In genomic region chr4:94601395-94601794, GRCm38 (mm10) we compare ENCODE assay signal across 8 mouse cellular contexts. TPM values are rescaled to one million over a fixed set of nuclear protein-coding genes. Genes with fewer than 3 reads are reported as not detected.
DNase-seq lines count a peak whose midpoint lies in the region; ATAC-seq and TF ChIP-seq lines count a peak whose summit lies in the region.

No protein-coding gene starts in this region.

- no peak for TF ChIP-seq POLR2A in CH12.LX (IDR thresholded peaks at IDR 0.05; ENCODE audit: low read depth, low read length)
- TF ChIP-seq POLR2A in embryonic fibroblast, embryonic 13.5 days (IDR thresholded peaks at IDR 0.05; ENCODE audit: low read depth, low read length), result no peak

- H3K27me3 ChIP-seq in heart, embryonic 13.5 days (replicated peaks), result no peaks in the 10 kb centered on the region
- H3K27me3 ChIP-seq in CH12.LX (replicated peaks), result no peaks in the 10 kb centered on the region
- no peaks in the 10 kb centered on the region for H3K27me3 ChIP-seq in liver, embryonic 13.5 days

- H3K36me3 ChIP-seq in heart, embryonic 13.5 days, result no peaks in the 10 kb centered on the region
- peaks cover 0 to 7% of the 10 kb centered on the region in 2 experiments for H3K36me3 ChIP-seq in CH12.LX (replicated peaks in 1 of 2; ENCODE audit: control insufficient read depth in 1 of 2, insufficient read depth in 1 of 2, low read length in 1 of 2)
- H3K36me3 ChIP-seq in liver, embryonic 13.5 days, result no peaks in the 10 kb centered on the region

- peak overlapping the region; percentile 100; the same call in 1 of the 2 replicates for H3K4me3 ChIP-seq in heart, embryonic 13.5 days
- peak overlapping the region in 2 of 3 experiments; percentile 33 to 44 for H3K4me3 ChIP-seq in CH12.LX (replicated peaks in 1 of 3; ENCODE audit: low read depth in 2 of 3, low read length in 2 of 3, poor library complexity in 1 of 3)
- peak overlapping the region; percentile 44 for H3K4me3 ChIP-seq in embryonic fibroblast, embryonic 13.5 days (ENCODE audit: insufficient read depth, low read length)
- H3K4me3 ChIP-seq in liver, embryonic 13.5 days (replicated peaks), result peak overlapping the region; percentile 99

- no peak overlapping the region for H3K27ac ChIP-seq in heart, embryonic 13.5 days (replicated peaks)
- no peak overlapping the region for H3K27ac ChIP-seq in CH12.LX (ENCODE audit: insufficient read depth, low read depth)
- H3K27ac ChIP-seq in embryonic fibroblast, embryonic 13.5 days (ENCODE audit: insufficient read depth, low read length), result no peak overlapping the region
- H3K27ac ChIP-seq in liver, embryonic 13.5 days, result no peak overlapping the region

- TF ChIP-seq EP300 in CH12.LX (IDR thresholded peaks at IDR 0.05; ENCODE audit: low read length), result no peak

- TF ChIP-seq RAD21 in CH12.LX (IDR thresholded peaks at IDR 0.05; ENCODE audit: low read depth, low read length), result no peak

- H3K4me1 ChIP-seq in heart, embryonic 13.5 days, result peaks cover 25% of the 10 kb centered on the region
- H3K4me1 ChIP-seq in CH12.LX (ENCODE audit: control insufficient read depth in 1 of 2, insufficient read depth in 2 of 2), result peaks cover 3 to 26% of the 10 kb centered on the region in 2 experiments; a peak in 3 of 4 replicates
- no peaks in the 10 kb centered on the region for H3K4me1 ChIP-seq in embryonic fibroblast, embryonic 13.5 days (ENCODE audit: control insufficient read depth, insufficient read depth, low read length)
- peaks cover 32% of the 10 kb centered on the region for H3K4me1 ChIP-seq in liver, embryonic 13.5 days (replicated peaks)

- 83% methylated on average over 4 of the region's 4 CpGs for WGBS in heart, embryonic 13.5 days
- 75% methylated on average over 4 of the region's 4 CpGs for WGBS in liver, embryonic 13.5 days (ENCODE audit: insufficient replicate concordance)

- peak overlapping the region; percentile 80 for H3K4me2 ChIP-seq in heart, embryonic 13.5 days
- peak overlapping the region; percentile 84 for H3K4me2 ChIP-seq in CH12.LX (ENCODE audit: insufficient read depth, low read depth, poor library complexity, severe bottlenecking)
- H3K4me2 ChIP-seq in liver, embryonic 13.5 days, result peak overlapping the region; percentile 85

- H3K9ac ChIP-seq in heart, embryonic 13.5 days, result no peak overlapping the region
- 0 out of 2 replicates have a peak overlapping the region, but pooled peaks have one; percentile 85 for H3K9ac ChIP-seq in CH12.LX (ENCODE audit: insufficient read depth, low read depth)
- 0 out of 2 replicates have a peak overlapping the region, but pooled peaks have one; percentile 93 for H3K9ac ChIP-seq in liver, embryonic 13.5 days

- in situ Hi-C loops in CH12.LX (cut with MboI; ENCODE audit: low pct_ligation_motif_present, low pct_unique_long_range_greater_than_20kb, low sequenced_read_pairs), result no loop called here

- ATAC-seq in heart, embryonic 13.5 days (ENCODE audit: extremely low read depth, insufficient number of reproducible peaks, low FRiP score, low TSS enrichment), result no peak
- no peak for ATAC-seq in liver, embryonic 13.5 days (ENCODE audit: low read depth)
- ATAC-seq in megakaryocyte progenitor cell, adult 5-6 weeks (replicated peaks; ENCODE audit: poor library complexity), result no peak
- ATAC-seq in granulocyte monocyte progenitor cell, adult 5-6 weeks (replicated peaks; ENCODE audit: poor library complexity, severe bottlenecking), result no peak

- dilution Hi-C loops in CH12.LX (cut with MboI; ENCODE audit: extremely low pct_ligation_motif_present, extremely low pct_unique_long_range_greater_than_20kb, low sequenced_read_pairs), result no loop called here

- H3K9me3 ChIP-seq in heart, embryonic 13.5 days, result no peaks in the 10 kb centered on the region
- H3K9me3 ChIP-seq in CH12.LX (replicated peaks; ENCODE audit: low read length), result no peaks in the 10 kb centered on the region
- H3K9me3 ChIP-seq in liver, embryonic 13.5 days (replicated peaks), result no peaks in the 10 kb centered on the region

- TF ChIP-seq CTCF in CH12.LX (conservative IDR thresholded peaks at IDR 0.05 in 1 of 2, IDR thresholded peaks at IDR 0.05 in 1 of 2; ENCODE audit: low read depth in 2 of 2, low read length in 2 of 2), result peak in 1 of 2 experiments; percentile 54; a peak in 2 of 4 replicates
- no peak for TF ChIP-seq CTCF in embryonic fibroblast, embryonic 13.5 days (IDR thresholded peaks at IDR 0.05; ENCODE audit: borderline replicate concordance, insufficient read depth, low read length)

- H3K79me2 ChIP-seq in CH12.LX (replicated peaks; ENCODE audit: control insufficient read depth, extremely low read depth, insufficient read depth, poor library complexity, severe bottlenecking), result peaks cover 41% of the 10 kb centered on the region

- DNase-seq in heart, postnatal 4 days, result no peak
- DNase-seq in CH12.LX (ENCODE audit: extremely low read depth), result peak; percentile 22
- DNase-seq in liver, embryonic 13.5 days, result no peak
- no peak for DNase-seq in right cerebral cortex, adult 18-20 months

RNA-seq across cellular contexts. Expression of gene Plaa, which starts 1.6 kb away (rescaled TPM):
- polyA plus RNA-seq in heart, embryonic 13.5 days (2015; fragmentation: Nextera tagmentation; extraction: Ambion mirVana), result 47.4 and 52.6 TPM in 2 replicates
- total RNA-seq in heart, postnatal 4 days (2021), result 10 to 100 TPM; 49.9 to 52.3 TPM
- 61.0 and 68.5 TPM in 2 replicates for total RNA-seq in CH12.LX (2012; rRNA removed)
- total RNA-seq in CH12.LX (2014; rRNA removed), result 134 and 152 TPM in 2 replicates
- polyA plus RNA-seq in CH12.LX (2012; ENCODE audit: insufficient read length, low read depth), result 132 and 136 TPM in 2 replicates
- 115 and 153 TPM in 2 replicates for polyA plus RNA-seq in embryonic fibroblast, embryonic 13.5 days (2011; ENCODE audit: insufficient read length, low read depth, missing spikeins)
- 41.7 and 47.8 TPM in 2 replicates for polyA plus RNA-seq in liver, embryonic 13.5 days (2015; fragmentation: Nextera tagmentation; extraction: Ambion mirVana)
- total RNA-seq in megakaryocyte progenitor cell, adult 5-6 weeks (2015), result 75.1 and 82.3 TPM in 2 replicates
- total RNA-seq in megakaryocyte progenitor cell, adult 5-6 weeks (2017), result 102 and 109 TPM in 2 replicates
- total RNA-seq in granulocyte monocyte progenitor cell, adult 5-6 weeks (2014; fragmentation: Nextera tagmentation), result 47.7 and 56.4 TPM in 2 replicates
- 99.2 and 119 TPM in 2 replicates for total RNA-seq in granulocyte monocyte progenitor cell, adult 5-6 weeks (2017)

RNA-seq across cellular contexts. Expression of gene Ift74, which starts 12.9 kb away (rescaled TPM):
- 12.7 and 14.7 TPM in 2 replicates for polyA plus RNA-seq in heart, embryonic 13.5 days (2015; fragmentation: Nextera tagmentation; extraction: Ambion mirVana)
- total RNA-seq in heart, postnatal 4 days (2021), result 10 to 100 TPM in 1 of 2 experiments, 1 to 10 TPM in 1; 9.7 to 10.6 TPM
- 5.9 and 7.8 TPM in 2 replicates for total RNA-seq in CH12.LX (2012; rRNA removed)
- 15.0 and 16.7 TPM in 2 replicates for total RNA-seq in CH12.LX (2014; rRNA removed)
- polyA plus RNA-seq in CH12.LX (2012; ENCODE audit: insufficient read length, low read depth), result 12.1 and 12.5 TPM in 2 replicates
- 29.3 and 36.1 TPM in 2 replicates for polyA plus RNA-seq in embryonic fibroblast, embryonic 13.5 days (2011; ENCODE audit: insufficient read length, low read depth, missing spikeins)
- polyA plus RNA-seq in liver, embryonic 13.5 days (2015; fragmentation: Nextera tagmentation; extraction: Ambion mirVana), result 4.3 and 4.6 TPM in 2 replicates
- 14.8 and 18.6 TPM in 2 replicates for total RNA-seq in megakaryocyte progenitor cell, adult 5-6 weeks (2015)
- total RNA-seq in megakaryocyte progenitor cell, adult 5-6 weeks (2017), result 9.7 and 14.1 TPM in 2 replicates
- 6.1 and 8.4 TPM in 2 replicates for total RNA-seq in granulocyte monocyte progenitor cell, adult 5-6 weeks (2014; fragmentation: Nextera tagmentation)
- 6.9 and 17.9 TPM in 2 replicates for total RNA-seq in granulocyte monocyte progenitor cell, adult 5-6 weeks (2017)

RNA-seq across cellular contexts. Expression of gene Caap1, which starts 44.8 kb away (rescaled TPM):
- 10.1 and 11.1 TPM in 2 replicates for polyA plus RNA-seq in heart, embryonic 13.5 days (2015; fragmentation: Nextera tagmentation; extraction: Ambion mirVana)
- total RNA-seq in heart, postnatal 4 days (2021), result 1 to 10 TPM; 6.9 to 7.1 TPM
- total RNA-seq in CH12.LX (2012; rRNA removed) (10.2 and 12.2 TPM in 2 replicates), CH12.LX (2014; rRNA removed) (34.1 and 40.3 TPM in 2 replicates)
- polyA plus RNA-seq in CH12.LX (2012; ENCODE audit: insufficient read length, low read depth), result 18.7 and 19.2 TPM in 2 replicates
- 11.8 and 13.7 TPM in 2 replicates for polyA plus RNA-seq in embryonic fibroblast, embryonic 13.5 days (2011; ENCODE audit: insufficient read length, low read depth, missing spikeins)
- 11.8 and 15.7 TPM in 2 replicates for polyA plus RNA-seq in liver, embryonic 13.5 days (2015; fragmentation: Nextera tagmentation; extraction: Ambion mirVana)
- total RNA-seq in megakaryocyte progenitor cell, adult 5-6 weeks (2015), result 26.4 and 27.1 TPM in 2 replicates
- 16.6 and 23.1 TPM in 2 replicates for total RNA-seq in megakaryocyte progenitor cell, adult 5-6 weeks (2017)
- 14.9 and 15.5 TPM in 2 replicates for total RNA-seq in granulocyte monocyte progenitor cell, adult 5-6 weeks (2014; fragmentation: Nextera tagmentation)
- 21.1 and 22.4 TPM in 2 replicates for total RNA-seq in granulocyte monocyte progenitor cell, adult 5-6 weeks (2017)

RNA-seq across cellular contexts. Expression of gene Gm10306, which starts 45.0 kb away (rescaled TPM):
- polyA plus RNA-seq in heart, embryonic 13.5 days (2015; fragmentation: Nextera tagmentation; extraction: Ambion mirVana), result not detected in 2 replicates
- total RNA-seq in heart, postnatal 4 days (2021), result not detected
- total RNA-seq in CH12.LX (2012; rRNA removed), result 0.68 and 2.3 TPM in 2 replicates
- total RNA-seq in CH12.LX (2014; rRNA removed), result not detected in 2 replicates
- not detected in 2 replicates for polyA plus RNA-seq in CH12.LX (2012; ENCODE audit: insufficient read length, low read depth)
- polyA plus RNA-seq in embryonic fibroblast, embryonic 13.5 days (2011; ENCODE audit: insufficient read length, low read depth, missing spikeins), result not detected in 2 replicates
- polyA plus RNA-seq in liver, embryonic 13.5 days (2015; fragmentation: Nextera tagmentation; extraction: Ambion mirVana), result 0.21 TPM in 1 of 2 replicates, not detected in the other
- 0.42 TPM in 1 of 2 replicates, not detected in the other for total RNA-seq in megakaryocyte progenitor cell, adult 5-6 weeks (2015)
- not detected in 2 replicates for total RNA-seq in megakaryocyte progenitor cell, adult 5-6 weeks (2017)
- total RNA-seq in granulocyte monocyte progenitor cell, adult 5-6 weeks (2014; fragmentation: Nextera tagmentation), result not detected in 2 replicates
- total RNA-seq in granulocyte monocyte progenitor cell, adult 5-6 weeks (2017), result 2.5 TPM in 1 of 2 replicates, not detected in the other

RNA-seq across cellular contexts. Expression of gene Lrrc19, which starts 48.5 kb away (rescaled TPM):
- polyA plus RNA-seq in heart, embryonic 13.5 days (2015; fragmentation: Nextera tagmentation; extraction: Ambion mirVana), result 0.17 and 0.28 TPM in 2 replicates
- total RNA-seq in heart, postnatal 4 days (2021), result not detected
- total RNA-seq in CH12.LX (2012; rRNA removed), result not detected in 2 replicates
- not detected in 2 replicates for total RNA-seq in CH12.LX (2014; rRNA removed)
- polyA plus RNA-seq in CH12.LX (2012; ENCODE audit: insufficient read length, low read depth), result not detected in 2 replicates
- polyA plus RNA-seq in embryonic fibroblast, embryonic 13.5 days (2011; ENCODE audit: insufficient read length, low read depth, missing spikeins), result not detected in 2 replicates
- 0.10 and 0.14 TPM in 2 replicates for polyA plus RNA-seq in liver, embryonic 13.5 days (2015; fragmentation: Nextera tagmentation; extraction: Ambion mirVana)
- total RNA-seq in megakaryocyte progenitor cell, adult 5-6 weeks (2015), result not detected in 2 replicates
- not detected in 2 replicates for total RNA-seq in megakaryocyte progenitor cell, adult 5-6 weeks (2017)
- not detected in 2 replicates for total RNA-seq in granulocyte monocyte progenitor cell, adult 5-6 weeks (2014; fragmentation: Nextera tagmentation)
- total RNA-seq in granulocyte monocyte progenitor cell, adult 5-6 weeks (2017), result not detected in 2 replicates

Comparison
In these comparisons a context has a peak if more than half of its experiments do, and no peak if none do; other contexts are left out.
1. H3K4me3 ChIP-seq: peak in every context shown above with its lines; median percentile 100 in heart, embryonic 13.5 days; 99 in liver, embryonic 13.5 days; 44 in embryonic fibroblast, embryonic 13.5 days; 38 in CH12.LX.